Mouse (Mus musculus) activated CD4-positive, CD25-positive, alpha-beta regulatory T cell, adult 4 months (primary cell): ENCODE measurements around the gene Rpa2. TPM values are rescaled to one million over a fixed set of nuclear protein-coding genes. Genes with fewer than 3 reads are reported as not detected.
A peak's percentile ranks its signal among the peaks of the same experiment; 100 is the strongest.
"Not testable (repeated sequence)": the region's sequence is repeated elsewhere in the genome, so short reads cannot be mapped to it uniquely, and the experiment has no call there.

Experiments
- ATAC-seq: one replicate; pipeline ENCODE4 v1.8.0; 2017
- polyA plus RNA-seq, 2 experiments: library from polyadenylated mRNA; unstranded; fragments of 100-300 nt; shearing (Covaris generic); gene quantifications; one replicate each; pipeline ENCODE4 v1.2.1; 2017

Gene Rpa2
- polyA plus RNA-seq, 2 experiments from 2014 or later = 54.6 to 80.3 TPM

- ATAC-seq = not testable (repeated sequence)
Measured at GRCm38 (mm10) chr4:132763125-132763524, 5.0 kb upstream of the Rpa2 start.

- ATAC-seq = no peak
Measured at GRCm38 (mm10) chr4:132771776-132772175, 3.6 kb downstream of the Rpa2 start.

GRCm38 (mm10) chr4:132774905-132775304, 6.8 kb downstream of the Rpa2 start:
- peak; percentile 19 for ATAC-seq

- no peak for ATAC-seq
Measured at GRCm38 (mm10) chr4:132776764-132777163, 8.6 kb downstream of the Rpa2 start.

- peak; percentile 45 for ATAC-seq
Measured at GRCm38 (mm10) chr4:132778562-132779201, 10.6 kb downstream of the Rpa2 start.

- no peak for ATAC-seq
Measured at GRCm38 (mm10) chr4:132780288-132780687, 12.2 kb downstream of the Rpa2 start.

GRCm38 (mm10) chr4:132783732-132784131, 15.6 kb downstream of the Rpa2 start:
- peak; percentile 68 for ATAC-seq

GRCm38 (mm10) chr4:132785228-132785627, 17.1 kb downstream of the Rpa2 start:
- no peak for ATAC-seq

- ATAC-seq = no peak
Measured at GRCm38 (mm10) chr4:132789731-132790130, 21.6 kb downstream of the Rpa2 start.

GRCm38 (mm10) chr4:132793322-132794004, 25.3 kb downstream of the Rpa2 start:
- ATAC-seq = not testable (repeated sequence)

GRCm38 (mm10) chr4:132794028-132794427, 25.9 kb downstream of the Rpa2 start:
- no peak for ATAC-seq

GRCm38 (mm10) chr4:132794760-132795159, 26.6 kb downstream of the Rpa2 start:
- ATAC-seq = no peak

GRCm38 (mm10) chr4:132795171-132795570, 27.0 kb downstream of the Rpa2 start:
- no peak for ATAC-seq

- peak; percentile 91 for ATAC-seq
Measured at GRCm38 (mm10) chr4:132796196-132796886, 28.2 kb downstream of the Rpa2 start, which contains the start of gene Themis2. Gene Themis2, minus strand, starts transcription at chr4:132796387.

- ATAC-seq = no peak
Measured at GRCm38 (mm10) chr4:132797461-132797860, 29.3 kb downstream of the Rpa2 start.

- no peak for ATAC-seq
Measured at GRCm38 (mm10) chr4:132798028-132798427, 29.9 kb downstream of the Rpa2 start.

- ATAC-seq = not testable (repeated sequence)
Measured at GRCm38 (mm10) chr4:132798666-132799065, 30.5 kb downstream of the Rpa2 start.

GRCm38 (mm10) chr4:132799845-132800244, 31.7 kb downstream of the Rpa2 start:
- ATAC-seq = no peak

GRCm38 (mm10) chr4:132801176-132802077, 33.3 kb downstream of the Rpa2 start:
- ATAC-seq = no peak

- peak; percentile 59 for ATAC-seq
Measured at GRCm38 (mm10) chr4:132802171-132802637, 34.1 kb downstream of the Rpa2 start.

GRCm38 (mm10) chr4:132803212-132803611, 35.1 kb downstream of the Rpa2 start:
- ATAC-seq = no peak

- ATAC-seq = no peak
Measured at GRCm38 (mm10) chr4:132803876-132804275, 35.7 kb downstream of the Rpa2 start.
